Mouse (Mus musculus): ENCODE measurements around the gene Gsta4. TPM values are rescaled to one million over a fixed set of nuclear protein-coding genes. Genes with fewer than 3 reads are reported as not detected.
"Not testable (repeated sequence)": the region's sequence is repeated elsewhere in the genome, so short reads cannot be mapped to it uniquely, and the experiment has no call there.

The Gsta4 gene
- polyA plus RNA-seq, 1 experiment from 2014 or later, result 53.6 TPM

DNA sequence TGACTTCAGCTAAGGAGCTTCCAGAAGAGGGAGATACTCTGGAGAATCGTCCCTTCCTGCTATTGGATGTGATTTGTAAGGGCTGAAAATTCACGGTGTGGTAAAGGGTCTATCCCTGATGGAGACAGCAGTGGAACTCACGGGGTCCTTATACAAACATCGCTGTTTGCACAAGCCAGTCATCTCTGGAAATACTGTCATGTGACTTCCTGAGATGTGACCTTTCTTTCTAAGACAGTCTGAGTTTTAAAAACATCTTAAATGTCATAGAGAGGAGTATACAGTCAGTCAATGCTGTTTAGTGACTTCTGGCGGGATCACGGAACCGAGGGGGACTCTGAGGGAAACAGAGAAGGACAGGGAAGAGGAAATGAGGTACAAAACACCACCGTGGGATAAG is 40.0 kb downstream of the Gsta4 start:
- H3K4me1 ChIP-seq, result no peaks in the 10 kb centered on the region

DNA sequence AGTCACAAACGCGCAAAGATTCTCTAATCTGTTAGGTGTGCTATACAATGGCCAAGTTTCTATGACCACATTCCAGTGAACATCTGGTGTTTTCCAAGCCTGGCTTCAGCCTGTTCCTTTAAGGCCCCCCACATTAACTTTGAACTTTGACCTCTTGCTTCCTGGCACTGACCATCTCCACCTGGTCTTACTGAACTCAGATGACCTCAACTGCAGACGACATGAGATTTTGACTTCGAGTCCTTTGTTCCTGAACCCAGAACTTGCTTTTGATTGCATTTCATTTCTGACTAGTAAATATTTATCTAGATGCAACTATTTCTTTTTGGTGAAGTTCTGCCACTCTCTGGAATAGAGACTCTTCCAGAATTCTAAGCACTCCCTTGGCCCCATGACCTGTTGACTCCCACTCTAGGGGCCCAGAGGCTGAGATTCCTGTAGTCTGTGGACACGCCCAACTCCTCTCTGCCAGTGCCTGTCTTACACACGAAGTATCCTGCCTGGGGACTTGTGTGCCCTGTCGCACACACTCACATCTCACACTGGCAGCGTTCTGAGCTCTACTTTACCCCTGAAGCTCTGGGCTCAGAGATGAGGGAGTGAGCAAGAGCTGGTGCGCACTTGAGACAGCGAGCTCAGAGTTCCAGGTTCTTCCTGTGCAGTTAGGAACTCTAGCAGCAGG is 40.8 kb downstream of the Gsta4 start:
- WGBS, result 70% methylated on average over 10 of the region's 10 CpGs
- H3K27me3 ChIP-seq, result no peaks in the 10 kb centered on the region
- no peaks in the 10 kb centered on the region for H3K36me3 ChIP-seq
- no peaks in the 10 kb centered on the region for H3K9me3 ChIP-seq (replicated peaks)
- H3K9ac ChIP-seq, result no peak overlapping the region
- no peak overlapping the region for H3K27ac ChIP-seq
- no peak overlapping the region for H3K4me3 ChIP-seq
- no peaks in the 10 kb centered on the region for H3K4me1 ChIP-seq
- H3K4me2 ChIP-seq (replicated peaks), result no peak overlapping the region
- no peak for ATAC-seq (ENCODE audit: low FRiP score)

More for the DNA sequence above, 40.0 kb downstream of the Gsta4 start:
- Histone ChIP-seq H3K9me3 (replicated peaks) (no peaks in the 10 kb centered on the region), H3K27ac (no peak overlapping the region), H3K4me3 (no peak overlapping the region), H3K9ac (no peak overlapping the region), H3K36me3 (no peaks in the 10 kb centered on the region), H3K4me2 (replicated peaks) (no peak overlapping the region), H3K27me3 (no peaks in the 10 kb centered on the region)
- no peak for ATAC-seq (ENCODE audit: low FRiP score)
- 66% methylated on average over 8 of the region's 8 CpGs for WGBS

DNA sequence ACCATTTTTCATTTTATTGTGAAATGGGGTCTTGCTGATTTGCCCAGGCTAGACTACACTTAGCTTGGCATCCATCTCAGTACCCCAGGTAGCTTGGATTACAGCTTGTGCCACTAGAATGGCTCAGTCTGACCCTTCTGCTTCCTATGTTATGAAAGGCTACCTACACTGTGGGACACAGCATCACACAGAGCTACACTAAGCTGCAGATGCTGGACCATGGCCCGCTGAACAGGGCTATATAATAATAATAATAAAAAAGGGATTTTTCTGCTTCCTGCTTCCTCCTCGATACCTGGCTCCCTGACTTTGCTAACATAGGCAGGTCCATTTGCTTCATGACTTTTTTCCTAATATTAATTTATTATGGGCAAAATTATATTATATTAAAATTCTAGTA is 41.8 kb downstream of the Gsta4 start:
- 89% methylated on average over 2 of the region's 2 CpGs for WGBS
- ATAC-seq (ENCODE audit: low FRiP score), result no peak
- no peak overlapping the region for H3K4me2 ChIP-seq (replicated peaks)
- H3K27ac ChIP-seq, result no peak overlapping the region
- H3K27me3 ChIP-seq, result no peaks in the 10 kb centered on the region
- H3K4me3 ChIP-seq, result no peak overlapping the region
- no peaks in the 10 kb centered on the region for H3K36me3 ChIP-seq
- no peaks in the 10 kb centered on the region for H3K9me3 ChIP-seq (replicated peaks)
- no peaks in the 10 kb centered on the region for H3K4me1 ChIP-seq
- no peak overlapping the region for H3K9ac ChIP-seq

DNA sequence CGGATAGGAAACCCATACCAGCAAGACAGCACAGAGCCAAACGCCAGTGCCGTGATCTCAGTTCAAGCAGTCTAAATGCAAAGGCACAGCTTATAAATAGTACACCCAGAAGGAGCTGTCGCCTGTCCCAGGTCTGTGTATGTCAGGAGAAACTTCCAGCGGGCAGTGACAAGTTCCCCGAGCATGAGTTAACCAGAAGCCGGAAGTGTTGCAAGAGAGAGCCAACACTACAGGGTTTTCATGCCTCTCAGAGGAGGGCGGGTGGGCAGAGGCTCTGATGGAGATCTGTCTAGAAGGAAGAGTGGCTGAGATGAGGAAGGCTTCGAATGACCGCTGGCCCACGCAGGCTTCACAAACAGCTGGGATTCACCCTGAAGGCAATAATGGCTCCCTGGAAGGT is 42.7 kb downstream of the Gsta4 start:
- H3K36me3 ChIP-seq, result no peaks in the 10 kb centered on the region
- H3K9me3 ChIP-seq (replicated peaks), result no peaks in the 10 kb centered on the region
- no peak overlapping the region for H3K27ac ChIP-seq
- ATAC-seq (ENCODE audit: low FRiP score), result no peak
- H3K27me3 ChIP-seq, result no peaks in the 10 kb centered on the region
- no peak overlapping the region for H3K4me3 ChIP-seq
- WGBS, result 83% methylated on average over 11 of the region's 11 CpGs
- no peak overlapping the region for H3K4me2 ChIP-seq (replicated peaks)
- no peak overlapping the region for H3K9ac ChIP-seq
- H3K4me1 ChIP-seq, result no peaks in the 10 kb centered on the region

DNA sequence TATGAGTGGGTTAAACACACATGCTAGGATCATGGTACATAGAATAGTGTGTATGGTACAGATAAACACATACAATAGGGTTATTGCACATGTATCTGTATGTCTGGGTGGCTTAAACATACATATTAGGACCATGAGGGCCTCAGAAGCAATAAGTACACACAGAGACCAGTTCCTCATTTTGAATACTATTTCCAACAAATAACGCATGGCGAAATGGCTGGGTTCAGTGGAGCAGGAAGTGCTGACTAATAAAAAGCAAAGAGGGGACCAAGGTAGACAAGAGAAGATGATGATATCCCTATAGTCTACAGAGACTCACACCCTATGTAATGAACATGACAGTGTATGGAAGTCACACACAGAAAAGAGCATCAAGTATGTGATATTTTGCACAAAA is 45.5 kb downstream of the Gsta4 start:
- ATAC-seq (ENCODE audit: low FRiP score), result no peak
- WGBS, result 92% methylated on average over 2 of the region's 2 CpGs

DNA sequence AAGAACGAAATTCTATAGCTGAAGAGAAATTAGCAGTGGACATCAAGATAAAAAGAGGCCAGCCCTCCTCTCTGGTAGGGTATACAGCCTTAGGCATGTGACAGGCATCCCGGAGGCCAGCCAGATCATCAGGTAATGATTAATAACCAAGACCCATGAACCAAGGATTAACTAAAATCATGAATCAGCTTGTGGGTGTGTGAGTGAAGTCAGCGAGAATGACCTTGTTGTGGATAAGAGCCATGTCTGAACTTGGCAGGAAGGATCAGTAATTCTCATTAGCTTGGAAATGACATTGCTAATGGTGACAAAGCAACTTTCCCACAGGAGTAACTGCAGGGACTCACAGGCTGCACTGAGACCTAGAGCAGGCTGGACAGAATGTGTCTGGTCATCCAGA is 47.1 kb downstream of the Gsta4 start:
- 75% methylated on average over 3 of the region's 3 CpGs for WGBS
- H3K27ac ChIP-seq; H3K4me2 ChIP-seq (replicated peaks); H3K4me3 ChIP-seq; H3K9me3 ChIP-seq (replicated peaks); ATAC-seq (ENCODE audit: low FRiP score); H3K27me3 ChIP-seq; H3K36me3 ChIP-seq; H3K4me1 ChIP-seq; H3K9ac ChIP-seq: not testable (repeated sequence)

More for the DNA sequence above, 45.5 kb downstream of the Gsta4 start:
- no peaks in the 10 kb centered on the region for H3K4me1 ChIP-seq
- no peak overlapping the region for H3K4me3 ChIP-seq
- H3K9me3 ChIP-seq (replicated peaks), result no peaks in the 10 kb centered on the region
- H3K4me2 ChIP-seq (replicated peaks), result no peak overlapping the region
- H3K9ac ChIP-seq, result no peak overlapping the region
- no peaks in the 10 kb centered on the region for H3K27me3 ChIP-seq
- no peaks in the 10 kb centered on the region for H3K36me3 ChIP-seq
- H3K27ac ChIP-seq, result no peak overlapping the region

GRCm38 (mm10) chr9:78230461-78230860 is 47.9 kb downstream of the Gsta4 start, which contains the start of gene Gsta1:
Gene Gsta1 (plus strand): TSS chr9:78230656.
- not testable (repeated sequence) for H3K9me3 ChIP-seq (replicated peaks); H3K9ac ChIP-seq; H3K4me1 ChIP-seq; H3K27me3 ChIP-seq; H3K4me2 ChIP-seq (replicated peaks); H3K27ac ChIP-seq; H3K36me3 ChIP-seq; H3K4me3 ChIP-seq; ATAC-seq (ENCODE audit: low FRiP score)
- 76% methylated on average over 3 of the region's 3 CpGs for WGBS

DNA sequence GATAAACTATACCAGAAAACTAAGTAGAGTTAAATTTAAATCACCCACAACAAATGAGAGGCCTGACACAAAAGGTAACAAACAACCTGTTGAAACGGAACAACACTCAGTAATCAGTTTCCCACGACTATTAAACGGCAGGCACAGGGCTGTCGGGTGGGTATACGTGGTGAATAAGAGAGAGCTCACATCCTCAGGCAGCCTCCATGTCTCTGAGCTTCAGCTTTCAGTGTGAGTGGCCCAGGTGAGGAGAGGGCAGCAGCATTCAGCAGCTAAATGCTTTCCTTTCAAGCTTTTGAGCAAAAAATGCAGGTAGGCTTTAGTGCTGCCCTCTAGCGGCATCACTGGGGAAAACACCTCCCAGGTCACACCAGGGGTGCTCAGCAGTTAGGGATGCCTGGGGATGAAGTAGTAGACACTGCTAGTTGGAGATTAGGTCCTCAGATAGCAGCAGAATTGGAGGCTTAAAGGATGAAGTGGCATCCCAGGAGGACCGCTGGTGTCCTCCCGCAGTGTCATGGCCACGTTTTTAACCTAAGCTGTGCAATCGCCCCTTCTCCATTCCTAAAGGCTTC is 50.6 kb downstream of the Gsta4 start:
- H3K9me3 ChIP-seq (replicated peaks); H3K4me1 ChIP-seq; H3K4me3 ChIP-seq; H3K4me2 ChIP-seq (replicated peaks); H3K9ac ChIP-seq; H3K36me3 ChIP-seq; H3K27me3 ChIP-seq; ATAC-seq (ENCODE audit: low FRiP score); H3K27ac ChIP-seq: not testable (repeated sequence)
- WGBS, result no CpG with 5 or more reads among the region's 10 CpGs

- not testable (repeated sequence) for H3K4me1 ChIP-seq; H3K4me2 ChIP-seq (replicated peaks); H3K4me3 ChIP-seq; H3K36me3 ChIP-seq; H3K9ac ChIP-seq; H3K27ac ChIP-seq; ATAC-seq (ENCODE audit: low FRiP score); H3K27me3 ChIP-seq; H3K9me3 ChIP-seq (replicated peaks)
- WGBS, result 78% methylated on average over 4 of the region's 4 CpGs
Measured at GRCm38 (mm10) chr9:78255683-78256470, 73.3 kb downstream of the Gsta4 start.

- ATAC-seq (ENCODE audit: low FRiP score); H3K9me3 ChIP-seq (replicated peaks); H3K4me1 ChIP-seq; H3K27me3 ChIP-seq; H3K9ac ChIP-seq; H3K4me2 ChIP-seq (replicated peaks); H3K36me3 ChIP-seq; H3K4me3 ChIP-seq; H3K27ac ChIP-seq: not testable (repeated sequence)
- WGBS, result 83% methylated on average over 1 of the region's 3 CpGs
Measured at GRCm38 (mm10) chr9:78256914-78257313, 74.3 kb downstream of the Gsta4 start, which contains the start of gene Gm3776. Gene Gm3776 (plus strand): TSS chr9:78257129.

Data from hindbrain, embryonic 12.5 days (tissue).